Mouse (Mus musculus) liver, embryonic 12.5 days (tissue): Measurements from ENCODE around the gene Sipa1l1. TPM values are rescaled to one million over a fixed set of nuclear protein-coding genes. Genes with fewer than 3 reads are reported as not detected.

Experiments used
- ATAC-seq: fragments of 200-750 bp; cut with Nextera tagmentation; 2 replicates; pipeline ENCODE4 v1.8.0; 2017; ENCODE audit warnings: moderate number of reproducible peaks, mild to moderate bottlenecking, moderate library complexity
- H3K27ac ChIP-seq: fragments of 300-500 bp; sonication (generic); 2 replicates; pipeline ENCODE4 v1.5.1; 2016; ENCODE audit warnings: mild to moderate bottlenecking
- H3K27me3 ChIP-seq: fragments of 300-500 bp; sonication (generic); replicated peaks from 2 replicates; pipeline ENCODE4 v1.6.1; 2016; ENCODE audit warnings: mild to moderate bottlenecking, moderate library complexity
- H3K36me3 ChIP-seq: fragments of 300-500 bp; sonication (generic); 2 replicates; pipeline ENCODE4 v1.6.1; 2016; ENCODE audit warnings: mild to moderate bottlenecking, moderate library complexity
- H3K4me1 ChIP-seq: fragments of 300-500 bp; sonication (generic); 2 replicates; pipeline ENCODE4 v1.6.1; 2016
- H3K4me2 ChIP-seq: fragments of 300-500 bp; sonication (generic); 2 replicates; pipeline ENCODE4 v1.6.1; 2016; ENCODE audit warnings: mild to moderate bottlenecking, moderate library complexity
- H3K4me3 ChIP-seq: fragments of 300-500 bp; sonication (generic); 2 replicates; pipeline ENCODE4 v1.5.1; 2016; ENCODE audit warnings: mild to moderate bottlenecking, moderate library complexity
- H3K9ac ChIP-seq: fragments of 300-500 bp; sonication (generic); 2 replicates; pipeline ENCODE4 v1.6.1; 2016; ENCODE audit warnings: mild to moderate bottlenecking, moderate library complexity
- H3K9me3 ChIP-seq: fragments of 300-500 bp; sonication (generic); replicated peaks from 2 replicates; pipeline ENCODE4 v1.6.1; 2016; ENCODE audit warnings: mild to moderate bottlenecking, moderate library complexity
- WGBS: fragments of 180-500 bp; shearing (Covaris S2); methylation state at CpG from one replicate; pipeline ENCODE4 v1.1.7; 2016; ENCODE audit not compliant: insufficient replicate concordance; 5-methylcytosine and 5-hydroxymethylcytosine counted together
- polyA plus RNA-seq: library from polyadenylated mRNA; unstranded; fragments of >200 nt; fragmentation: Nextera tagmentation; extraction: Ambion mirVana; gene quantifications from 2 replicates; pipeline ENCODE4 v1.2.1, GENCODE M21; 2016

Sipa1l1 gene
- polyA plus RNA-seq, 1 experiment from 2014 or later = 10.6 TPM

GRCm38 (mm10) chr12:82285018-82285417, 115.9 kb downstream of the Sipa1l1 start:
- ATAC-seq = no peak
- no peaks in the 10 kb centered on the region for H3K9me3 ChIP-seq
- 87% methylated on average over 2 of the region's 2 CpGs for WGBS

DNA sequence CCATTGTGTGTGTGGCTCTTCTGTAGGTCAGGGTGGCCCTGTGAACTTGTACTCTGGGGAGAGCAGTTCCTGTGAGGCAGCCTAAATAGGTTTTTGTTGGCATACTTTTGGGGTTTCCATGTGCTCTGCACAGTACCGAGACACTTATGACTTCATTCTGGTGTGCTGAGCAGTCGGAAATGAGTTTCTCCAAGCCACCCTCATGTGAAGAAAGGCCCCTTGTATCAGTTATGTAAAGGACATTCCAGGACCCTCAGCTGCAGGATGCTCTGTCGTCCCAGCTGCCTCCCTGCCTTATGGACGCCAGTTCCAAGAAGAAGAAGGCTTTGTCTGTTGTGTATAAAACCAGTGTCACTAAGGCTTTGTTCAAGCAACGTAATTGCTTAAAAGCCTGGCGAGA, 116.9 kb downstream of the Sipa1l1 start:
- H3K9me3 ChIP-seq = no peaks in the 10 kb centered on the region
- no peak overlapping the region for H3K27ac ChIP-seq
- no peaks in the 10 kb centered on the region for H3K4me1 ChIP-seq
- H3K9ac ChIP-seq = no peak overlapping the region
- no peak overlapping the region for H3K4me3 ChIP-seq
- no peak for ATAC-seq
- H3K36me3 ChIP-seq = no peaks in the 10 kb centered on the region
- H3K27me3 ChIP-seq = no peaks in the 10 kb centered on the region
- H3K4me2 ChIP-seq = no peak overlapping the region
- WGBS = 74% methylated on average over 6 of the region's 6 CpGs

More at GRCm38 (mm10) chr12:82285018-82285417, 115.9 kb downstream of the Sipa1l1 start:
- Histone ChIP-seq H3K4me1 (no peaks in the 10 kb centered on the region), H3K4me2 (no peak overlapping the region), H3K27me3 (no peaks in the 10 kb centered on the region), H3K27ac (no peak overlapping the region), H3K9ac (no peak overlapping the region), H3K4me3 (no peak overlapping the region), H3K36me3 (no peaks in the 10 kb centered on the region)

- no peak for ATAC-seq
- no peak overlapping the region for H3K4me3 ChIP-seq
These were observed 117.7 kb downstream of the Sipa1l1 start for GRCm38 (mm10) chr12:82286804-82287203.

GRCm38 (mm10) chr12:82293545-82294247, 124.6 kb downstream of the Sipa1l1 start:
- Histone ChIP-seq H3K36me3 (no peaks in the 10 kb centered on the region), H3K27ac (no peak overlapping the region), H3K4me3 (no peak overlapping the region), H3K9ac (no peak overlapping the region), H3K4me2 (no peak overlapping the region), H3K27me3 (no peaks in the 10 kb centered on the region), H3K4me1 (peaks cover 5% of the 10 kb centered on the region), H3K9me3 (no peaks in the 10 kb centered on the region)
- ATAC-seq = no peak
- 70% methylated on average over 7 of the region's 7 CpGs for WGBS

More at GRCm38 (mm10) chr12:82286804-82287203, 117.7 kb downstream of the Sipa1l1 start:
- no peaks in the 10 kb centered on the region for H3K4me1 ChIP-seq
- H3K27me3 ChIP-seq = no peaks in the 10 kb centered on the region
- 60% methylated on average over 5 of the region's 5 CpGs for WGBS
- no peak overlapping the region for H3K9ac ChIP-seq
- no peaks in the 10 kb centered on the region for H3K36me3 ChIP-seq
- no peak overlapping the region for H3K27ac ChIP-seq
- H3K4me2 ChIP-seq = no peak overlapping the region
- H3K9me3 ChIP-seq = no peaks in the 10 kb centered on the region

GRCm38 (mm10) chr12:82294906-82295887, 126.1 kb downstream of the Sipa1l1 start:
- no peaks in the 10 kb centered on the region for H3K9me3 ChIP-seq
- 76% methylated on average over 10 of the region's 10 CpGs for WGBS
- no peaks in the 10 kb centered on the region for H3K36me3 ChIP-seq
- no peaks in the 10 kb centered on the region for H3K27me3 ChIP-seq
- no peak overlapping the region for H3K27ac ChIP-seq
- no peak for ATAC-seq
- H3K4me1 ChIP-seq = peaks cover 5% of the 10 kb centered on the region
- no peak overlapping the region for H3K4me2 ChIP-seq
- H3K4me3 ChIP-seq = no peak overlapping the region
- H3K9ac ChIP-seq = no peak overlapping the region

- Histone ChIP-seq H3K27ac (no peak overlapping the region), H3K4me3 (no peak overlapping the region), H3K9me3 (no peaks in the 10 kb centered on the region), H3K27me3 (no peaks in the 10 kb centered on the region), H3K36me3 (no peaks in the 10 kb centered on the region), H3K4me2 (no peak overlapping the region), H3K4me1 (peaks cover 5% of the 10 kb centered on the region), H3K9ac (no peak overlapping the region)
- ATAC-seq = no peak
- WGBS = 59% methylated on average over 2 of the region's 2 CpGs
These were observed 127.2 kb downstream of the Sipa1l1 start for GRCm38 (mm10) chr12:82296276-82296675.

- 78% methylated on average over 6 of the region's 6 CpGs for WGBS
- Histone ChIP-seq H3K4me3 (no peak overlapping the region), H3K9ac (no peak overlapping the region), H3K36me3 (no peaks in the 10 kb centered on the region), H3K27ac (no peak overlapping the region), H3K9me3 (no peaks in the 10 kb centered on the region), H3K4me1 (peaks cover 5% of the 10 kb centered on the region), H3K4me2 (no peak overlapping the region), H3K27me3 (no peaks in the 10 kb centered on the region)
- ATAC-seq = no peak
These were observed 128.1 kb downstream of the Sipa1l1 start for GRCm38 (mm10) chr12:82297196-82297595.

- Histone ChIP-seq H3K27me3 (no peaks in the 10 kb centered on the region), H3K9me3 (no peaks in the 10 kb centered on the region), H3K9ac (no peak overlapping the region), H3K27ac (no peak overlapping the region), H3K4me2 (no peak overlapping the region), H3K4me1 (peaks cover 5% of the 10 kb centered on the region), H3K36me3 (no peaks in the 10 kb centered on the region), H3K4me3 (no peak overlapping the region)
- no peak for ATAC-seq
- 78% methylated on average over 9 of the region's 9 CpGs for WGBS
These were observed 129.7 kb downstream of the Sipa1l1 start for GRCm38 (mm10) chr12:82298662-82299460.

DNA sequence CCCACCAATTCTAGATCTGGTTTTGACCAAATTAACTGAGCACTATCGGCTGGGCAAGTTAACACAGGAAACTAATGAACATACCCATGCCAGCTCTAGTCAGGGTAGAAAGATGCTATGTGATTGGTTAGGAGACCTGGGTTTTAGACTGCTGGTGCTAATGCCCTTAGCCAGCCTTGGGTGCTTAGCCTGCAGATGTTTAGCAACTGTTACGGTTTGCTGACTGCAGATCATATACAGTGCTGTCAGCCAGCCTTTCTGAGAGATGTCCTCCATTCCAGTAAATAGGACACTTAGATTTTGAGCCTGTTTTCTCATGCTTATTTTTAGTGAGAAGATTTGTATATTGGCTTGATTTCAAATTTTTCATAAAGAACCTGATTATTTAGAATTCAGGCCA, 135.0 kb downstream of the Sipa1l1 start:
- no peaks in the 10 kb centered on the region for H3K27me3 ChIP-seq
- H3K36me3 ChIP-seq = no peaks in the 10 kb centered on the region
- H3K27ac ChIP-seq = no peak overlapping the region

DNA sequence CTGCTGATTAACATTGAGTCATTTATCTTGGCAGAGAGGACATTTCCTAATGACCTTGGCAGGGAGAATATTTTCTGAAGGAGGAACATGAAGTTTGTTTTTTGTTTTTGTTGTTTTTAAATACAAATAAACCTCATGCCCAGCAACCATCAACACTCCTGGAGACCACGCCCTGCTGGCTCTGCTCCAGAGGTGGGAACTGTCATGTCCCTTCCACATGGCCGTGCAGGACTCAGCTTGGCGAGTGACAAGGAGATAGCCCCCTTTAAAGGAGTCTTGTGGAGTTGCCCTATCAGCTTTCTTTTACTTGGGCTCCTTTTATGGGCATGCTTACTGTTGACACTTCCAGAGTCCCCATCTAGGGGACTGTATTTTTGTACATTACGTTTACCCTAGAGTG, 136.9 kb downstream of the Sipa1l1 start:
- no peak for ATAC-seq
- no peak overlapping the region for H3K27ac ChIP-seq
- H3K9me3 ChIP-seq = no peaks in the 10 kb centered on the region
- no peak overlapping the region for H3K4me3 ChIP-seq
- no peak overlapping the region for H3K4me2 ChIP-seq
- no peaks in the 10 kb centered on the region for H3K4me1 ChIP-seq
- no peaks in the 10 kb centered on the region for H3K27me3 ChIP-seq
- WGBS = 60% methylated on average over 4 of the region's 4 CpGs
- H3K36me3 ChIP-seq = no peaks in the 10 kb centered on the region
- H3K9ac ChIP-seq = no peak overlapping the region

More for the DNA sequence above, 135.0 kb downstream of the Sipa1l1 start:
- no peak overlapping the region for H3K9ac ChIP-seq
- no peak for ATAC-seq
- H3K4me3 ChIP-seq = no peak overlapping the region
- H3K9me3 ChIP-seq = no peaks in the 10 kb centered on the region
- WGBS = 74% methylated on average over 2 of the region's 2 CpGs
- H3K4me1 ChIP-seq = no peaks in the 10 kb centered on the region
- no peak overlapping the region for H3K4me2 ChIP-seq

- no peaks in the 10 kb centered on the region for H3K9me3 ChIP-seq
- H3K9ac ChIP-seq = no peak overlapping the region
- H3K4me3 ChIP-seq = no peak overlapping the region
- H3K4me1 ChIP-seq = peaks cover 5% of the 10 kb centered on the region; the same call in 1 of the 2 replicates
- H3K36me3 ChIP-seq = no peaks in the 10 kb centered on the region
- WGBS = 66% methylated on average over 2 of the region's 2 CpGs
- ATAC-seq = no peak
- H3K27me3 ChIP-seq = no peaks in the 10 kb centered on the region
- no peak overlapping the region for H3K27ac ChIP-seq
- no peak overlapping the region for H3K4me2 ChIP-seq
These were observed 142.5 kb downstream of the Sipa1l1 start for GRCm38 (mm10) chr12:82311593-82311992.
